Mouse (Mus musculus) stomach, postnatal 0 days (tissue): Measurements from ENCODE around the gene Sult3a1. TPM values are rescaled to one million over a fixed set of nuclear protein-coding genes. Genes with fewer than 3 reads are reported as not detected.
"Not testable (repeated sequence)": the region's sequence is repeated elsewhere in the genome, so short reads cannot be mapped to it uniquely, and the experiment has no call there.

Source experiments
- ATAC-seq: fragments of 200-750 bp; cut with Nextera tagmentation; 2 replicates; pipeline ENCODE4 v1.8.0; 2017; ENCODE audit not compliant: low FRiP score, low TSS enrichment
- DNase-seq: peaks from one replicate; pipeline ENCODE4 v3.0.0-alpha.2; 2016; ENCODE audit warnings: low spot score
- H3K27ac ChIP-seq: fragments of 300-500 bp; sonication (generic); replicated peaks from 2 replicates; pipeline ENCODE4 v1.5.1; 2014; ENCODE audit warnings: mild to moderate bottlenecking, control low read depth
- H3K27me3 ChIP-seq: fragments of 300-500 bp; sonication (generic); 2 replicates; pipeline ENCODE4 v1.6.1; 2014; ENCODE audit warnings: low read length; ENCODE audit not compliant: control insufficient read depth, insufficient read depth
- H3K36me3 ChIP-seq: fragments of 300-500 bp; sonication (generic); 2 replicates; pipeline ENCODE4 v1.6.1; 2014; ENCODE audit warnings: low read length, mixed read lengths; ENCODE audit not compliant: control insufficient read depth, insufficient read depth
- H3K4me1 ChIP-seq: fragments of 300-500 bp; sonication (generic); replicated peaks from 2 replicates; pipeline ENCODE4 v1.6.1; 2014; ENCODE audit warnings: antibody characterized with exemption; ENCODE audit not compliant: control insufficient read depth, insufficient read depth
- H3K4me2 ChIP-seq: fragments of 300-500 bp; sonication (generic); replicated peaks from 2 replicates; pipeline ENCODE4 v1.6.1; 2014; ENCODE audit warnings: low read depth, mild to moderate bottlenecking, control low read depth, moderate library complexity
- H3K4me3 ChIP-seq: fragments of 300-500 bp; sonication (generic); 2 replicates; pipeline ENCODE4 v1.5.1; 2014; ENCODE audit warnings: low read depth, low read length, control low read depth
- H3K9ac ChIP-seq: fragments of 300-500 bp; sonication (generic); 2 replicates; pipeline ENCODE4 v1.6.1; 2014; ENCODE audit warnings: mild to moderate bottlenecking, low read length, control low read depth, mixed read lengths
- H3K9me3 ChIP-seq: fragments of 300-500 bp; sonication (generic); 2 replicates; pipeline ENCODE4 v1.6.1; 2016; ENCODE audit warnings: low read length; ENCODE audit not compliant: control insufficient read depth
- CTCF ChIP-seq: IDR thresholded peaks from 2 replicates; pipeline ENCODE4 v1.5.1; 2016; ENCODE audit warnings: antibody characterized with exemption, low read depth, mild to moderate bottlenecking, moderate library complexity
- EP300 ChIP-seq: optimal IDR thresholded peaks from 2 replicates; pipeline ENCODE3; 2016; ENCODE audit warnings: antibody characterized with exemption
- WGBS: fragments of 180-500 bp; shearing (Covaris S2); extraction: QIAGEN DNeasy Blood & Tissue Kit; methylation state at CpG from one replicate; pipeline ENCODE4 v1.1.7; 2014; 5-methylcytosine and 5-hydroxymethylcytosine counted together
- polyA plus RNA-seq: library from polyadenylated mRNA; unstranded; fragments of >200 nt; fragmentation: Nextera tagmentation; extraction: Ambion mirVana; gene quantifications from 2 replicates; pipeline ENCODE4 v1.2.1, GENCODE M21; 2015

Sult3a1 gene
- polyA plus RNA-seq, 1 experiment from 2014 or later = not detected

GRCm38 (mm10) chr10:33870441-33870840 lies 12.9 kb downstream of the Sult3a1 start:
- no peak overlapping the region for H3K9ac ChIP-seq
- TF ChIP-seq EP300 = no peak
- no peak for TF ChIP-seq CTCF
- ATAC-seq = no peak
- H3K9me3 ChIP-seq = no peaks in the 10 kb centered on the region
- H3K27me3 ChIP-seq = no peaks in the 10 kb centered on the region
- DNase-seq = no peak
- H3K27ac ChIP-seq = no peak overlapping the region
- no peaks in the 10 kb centered on the region for H3K36me3 ChIP-seq
- no peaks in the 10 kb centered on the region for H3K4me1 ChIP-seq
- 0% methylated on average over 1 of the region's 1 CpGs for WGBS
- no peak overlapping the region for H3K4me3 ChIP-seq
- H3K4me2 ChIP-seq = no peak overlapping the region

DNA sequence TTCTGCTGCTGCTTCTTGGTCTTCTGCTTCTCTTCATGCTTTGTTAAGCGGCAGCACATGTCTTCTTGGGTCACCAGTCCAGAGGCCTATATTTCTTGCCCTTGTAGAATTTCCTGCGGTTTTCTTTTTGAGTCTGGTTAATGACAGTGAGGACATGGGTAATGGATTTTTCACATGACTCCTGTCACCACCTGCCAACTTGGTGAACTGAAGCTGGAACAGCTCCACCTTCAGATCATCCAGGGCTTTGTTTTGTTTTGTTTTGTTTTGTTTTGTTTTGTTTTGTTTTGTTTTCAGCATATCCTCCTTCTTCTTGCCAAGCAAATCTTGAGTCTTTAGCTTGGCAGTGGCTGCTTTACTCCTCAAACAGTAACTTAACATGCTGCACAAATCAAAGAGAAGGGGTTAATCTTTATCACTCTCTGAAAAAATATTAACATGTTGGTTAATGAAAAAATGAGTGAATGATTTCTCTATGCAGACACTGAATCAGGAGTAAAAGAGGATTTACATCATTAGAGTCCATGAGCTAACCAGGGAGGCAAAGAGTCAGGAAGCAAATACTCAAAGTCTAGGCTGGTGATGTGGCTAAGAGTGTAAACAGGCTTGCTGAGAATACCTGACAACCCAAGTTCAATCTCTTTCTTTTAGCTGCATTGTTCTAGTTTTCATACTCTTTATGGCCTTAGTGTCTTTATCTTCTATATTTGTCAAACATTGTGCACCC lies 15.3 kb downstream of the Sult3a1 start:
- Histone ChIP-seq H3K4me2 (no peak overlapping the region), H3K4me3 (no peak overlapping the region), H3K4me1 (no peaks in the 10 kb centered on the region), H3K27me3 (no peaks in the 10 kb centered on the region), H3K9ac (no peak overlapping the region), H3K36me3 (no peaks in the 10 kb centered on the region), H3K27ac (no peak overlapping the region), H3K9me3 (no peaks in the 10 kb centered on the region)
- 82% methylated on average over 2 of the region's 2 CpGs for WGBS
- no peak for TF ChIP-seq CTCF
- no peak for TF ChIP-seq EP300
- DNase-seq = no peak
- no peak for ATAC-seq

DNA sequence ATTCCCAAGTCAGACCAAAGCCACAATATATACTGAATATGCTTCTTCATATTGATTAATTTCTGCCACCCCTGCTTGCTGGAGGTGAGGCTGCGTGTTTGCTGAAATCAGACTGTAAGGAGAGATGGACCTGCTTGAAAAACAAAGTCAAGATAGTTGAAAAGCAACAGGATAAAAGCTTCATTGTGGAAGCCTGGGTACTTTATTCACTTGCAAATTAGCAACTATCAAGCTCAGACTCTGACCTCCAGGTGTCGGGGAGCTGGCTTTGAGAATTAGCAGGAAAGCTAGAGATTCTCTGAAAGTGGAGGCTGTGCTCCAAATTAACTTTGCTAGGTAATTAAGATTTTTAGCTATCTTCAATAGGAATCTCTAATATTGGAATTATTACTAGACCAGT lies 24.9 kb downstream of the Sult3a1 start:
- not testable (repeated sequence) for H3K9me3 ChIP-seq, H3K27ac ChIP-seq, H3K4me1 ChIP-seq, DNase-seq, H3K36me3 ChIP-seq, H3K27me3 ChIP-seq, H3K9ac ChIP-seq, ATAC-seq, H3K4me3 ChIP-seq, H3K4me2 ChIP-seq
- WGBS = 84% methylated on average over 2 of the region's 2 CpGs

DNA sequence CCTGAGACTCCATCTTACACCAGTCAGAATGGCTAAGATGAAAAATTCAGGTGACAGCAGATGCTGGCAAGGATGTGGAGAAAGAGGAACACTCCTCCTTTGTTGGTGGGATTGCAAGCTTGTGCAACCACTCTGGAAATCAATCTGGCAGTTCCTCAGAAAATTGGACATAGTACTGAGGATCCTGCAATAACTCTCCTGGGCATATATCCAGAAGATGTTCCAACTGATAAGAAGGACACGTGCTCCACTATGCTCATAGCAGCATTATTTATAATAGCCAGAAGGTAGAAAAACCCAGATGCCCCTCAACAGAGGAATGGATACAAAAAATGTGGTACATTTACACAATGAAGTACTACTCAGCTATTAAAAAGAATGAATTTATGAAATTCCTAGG lies 44.0 kb downstream of the Sult3a1 start:
- H3K4me3 ChIP-seq, H3K9me3 ChIP-seq, DNase-seq, H3K36me3 ChIP-seq, H3K4me2 ChIP-seq, H3K4me1 ChIP-seq, H3K27ac ChIP-seq, H3K27me3 ChIP-seq, ATAC-seq, H3K9ac ChIP-seq: not testable (repeated sequence)
- 76% methylated on average over 1 of the region's 1 CpGs for WGBS

DNA sequence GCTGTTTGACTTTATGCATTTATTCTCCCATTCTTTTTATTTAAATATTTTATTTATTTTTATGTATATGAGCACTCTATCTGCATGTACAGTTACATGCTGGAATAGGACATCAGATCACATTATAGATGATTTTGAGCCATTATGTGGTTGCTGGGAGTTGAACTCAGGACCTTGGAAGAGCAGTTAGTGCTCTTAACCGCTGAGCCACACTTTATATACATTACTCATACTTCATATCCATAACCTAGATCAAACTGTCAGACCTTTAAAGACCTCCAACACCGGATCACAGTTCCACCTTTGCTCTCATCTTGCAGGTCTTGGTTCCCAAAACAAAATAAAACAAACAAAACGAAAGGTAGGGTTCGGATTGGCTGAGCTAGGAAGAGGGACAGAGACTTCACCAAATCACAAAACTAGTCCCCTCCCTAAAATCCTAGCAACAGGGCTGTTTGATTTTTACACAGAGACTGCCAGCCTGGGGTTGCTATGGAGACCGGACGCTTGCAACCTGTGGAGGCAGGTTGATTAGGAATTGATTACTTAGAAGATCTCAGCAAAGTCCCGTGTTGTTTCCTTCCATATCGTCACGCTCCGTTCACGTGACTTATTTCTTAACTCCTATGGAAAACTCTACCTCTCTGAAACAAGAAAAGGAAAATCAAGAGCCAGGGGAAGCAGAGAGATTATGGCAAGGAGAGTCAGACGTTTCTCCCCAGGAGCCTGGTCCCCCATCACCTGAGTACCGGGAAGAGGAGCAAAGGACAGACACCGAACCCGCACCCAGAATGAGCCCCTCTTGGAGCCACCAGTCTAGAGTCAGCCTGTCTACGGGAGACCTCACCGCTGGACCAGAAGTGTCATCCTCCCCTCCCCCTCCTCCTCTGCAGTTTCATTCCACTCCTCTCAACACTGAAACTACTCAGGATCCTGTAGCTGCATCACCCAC lies 47.3 kb downstream of the Sult3a1 start, which contains the start of gene Rsph4a:
TSS of gene Rsph4a (plus strand) at position 582 of the 952 bp plus-strand sequence.
- TF ChIP-seq EP300 = no peak
- TF ChIP-seq CTCF = no peak
- H3K36me3 ChIP-seq = no peaks in the 10 kb centered on the region
- no peaks in the 10 kb centered on the region for H3K27me3 ChIP-seq
- no peaks in the 10 kb centered on the region for H3K4me1 ChIP-seq
- peak; percentile 59 for DNase-seq
- H3K4me3 ChIP-seq = peak within 1 kb of the TSS; percentile 37
- WGBS = 6% methylated on average over 17 of the region's 17 CpGs
- peak within 1 kb of the TSS; percentile 57 for H3K4me2 ChIP-seq
- H3K27ac ChIP-seq = no peak within 1 kb of the TSS
- peak within 1 kb of the TSS; percentile 27; the same call in 1 of the 2 replicates for H3K9ac ChIP-seq
- ATAC-seq = peak; percentile 92
- H3K9me3 ChIP-seq = no peaks in the 10 kb centered on the region

- Histone ChIP-seq H3K27me3 (no peaks in the 10 kb centered on the region), H3K27ac (no peak overlapping the region), H3K9me3 (no peaks in the 10 kb centered on the region), H3K4me2 (peak overlapping the region; percentile 57), H3K36me3 (no peaks in the 10 kb centered on the region), H3K4me1 (no peaks in the 10 kb centered on the region), H3K9ac (peak overlapping the region; percentile 27; the same call in 1 of the 2 replicates), H3K4me3 (peak overlapping the region; percentile 37; the same call in 1 of the 2 replicates)
- WGBS = 9% methylated on average over 6 of the region's 6 CpGs
- TF ChIP-seq CTCF (no peak), EP300 (no peak)
- ATAC-seq (no peak), DNase-seq (no peak)
Measured at GRCm38 (mm10) chr10:33905489-33905888, 48.0 kb downstream of the Sult3a1 start.

Other genes with a start within 250 kb of the Sult3a1 start
- gene Clvs2, start 233.0 kb upstream of the Sult3a1 start, polyA plus RNA-seq = 0.33 and 0.57 TPM in 2 replicates
- gene Sult3a2, start 71.0 kb upstream of the Sult3a1 start, polyA plus RNA-seq = not detected in 2 replicates
- gene Rsph4a, start 47.4 kb downstream of the Sult3a1 start, polyA plus RNA-seq = 0.12 TPM in 1 of 2 replicates, not detected in the other
- 8.6 and 8.8 TPM in 2 replicates for gene Zup1, start 93.5 kb downstream of the Sult3a1 start, polyA plus RNA-seq
- 104 and 109 TPM in 2 replicates for gene Rwdd1, start 161.9 kb downstream of the Sult3a1 start, polyA plus RNA-seq
- gene Trappc3l, start 179.9 kb downstream of the Sult3a1 start, polyA plus RNA-seq = not detected in 2 replicates
- gene Calhm4, start 186.6 kb downstream of the Sult3a1 start, polyA plus RNA-seq = not detected in 2 replicates
- gene Calhm5, start 238.8 kb downstream of the Sult3a1 start, polyA plus RNA-seq = 2.4 and 2.5 TPM in 2 replicates